Mouse (Mus musculus) stomach, embryonic 16.5 days (tissue): ENCODE data around the gene Trim58. TPM values are rescaled to one million over a fixed set of nuclear protein-coding genes. Genes with fewer than 3 reads are reported as not detected.

Experiments used
- ATAC-seq: fragments of 200-750 bp; cut with Nextera tagmentation; 2 replicates; pipeline ENCODE4 v1.8.0; 2017; ENCODE audit warnings: moderate number of reproducible peaks, moderate TSS enrichment; ENCODE audit not compliant: insufficient read depth, low FRiP score
- H3K27ac ChIP-seq: fragments of 300-500 bp; sonication (generic); 2 replicates; pipeline ENCODE4 v1.5.1; 2014; ENCODE audit warnings: low read length
- H3K27me3 ChIP-seq: fragments of 300-500 bp; sonication (generic); 2 replicates; pipeline ENCODE4 v1.6.1; 2014; ENCODE audit warnings: low read length, control low read depth, mixed read lengths; ENCODE audit not compliant: control insufficient read depth, insufficient read depth
- H3K36me3 ChIP-seq: fragments of 300-500 bp; sonication (generic); 2 replicates; pipeline ENCODE4 v1.6.1; 2014; ENCODE audit warnings: low read length; ENCODE audit not compliant: control insufficient read depth, insufficient read depth
- H3K4me1 ChIP-seq: fragments of 300-500 bp; sonication (generic); 2 replicates; pipeline ENCODE4 v1.6.1; 2014; ENCODE audit warnings: low read length, control low read depth, mixed read lengths; ENCODE audit not compliant: control insufficient read depth, insufficient read depth
- H3K4me2 ChIP-seq: fragments of 300-500 bp; sonication (generic); 2 replicates; pipeline ENCODE4 v1.6.1; 2014; ENCODE audit warnings: low read depth, low read length, mixed read lengths
- H3K4me3 ChIP-seq: fragments of 300-500 bp; sonication (generic); replicated peaks from 2 replicates; pipeline ENCODE4 v1.5.1; 2014; ENCODE audit warnings: mild to moderate bottlenecking, low read length
- H3K9ac ChIP-seq: fragments of 300-500 bp; sonication (generic); 2 replicates; pipeline ENCODE4 v1.6.1; 2014; ENCODE audit warnings: low read length
- H3K9me3 ChIP-seq: fragments of 300-500 bp; sonication (generic); replicated peaks from 2 replicates; pipeline ENCODE4 v1.6.1; 2016; ENCODE audit warnings: low read length, control low read depth; ENCODE audit not compliant: control insufficient read depth
- WGBS: fragments of 180-500 bp; shearing (Covaris S2); extraction: QIAGEN DNeasy Blood & Tissue Kit; methylation state at CpG from one replicate; pipeline ENCODE4 v1.1.7; 2014; 5-methylcytosine and 5-hydroxymethylcytosine counted together
- polyA plus RNA-seq: library from polyadenylated mRNA; unstranded; fragments of >200 nt; fragmentation: Nextera tagmentation; extraction: Ambion mirVana; gene quantifications from 2 replicates; pipeline ENCODE4 v1.2.1, GENCODE M21; 2015

Trim58 gene
- polyA plus RNA-seq, 1 experiment from 2014 or later: 0.67 TPM

DNA sequence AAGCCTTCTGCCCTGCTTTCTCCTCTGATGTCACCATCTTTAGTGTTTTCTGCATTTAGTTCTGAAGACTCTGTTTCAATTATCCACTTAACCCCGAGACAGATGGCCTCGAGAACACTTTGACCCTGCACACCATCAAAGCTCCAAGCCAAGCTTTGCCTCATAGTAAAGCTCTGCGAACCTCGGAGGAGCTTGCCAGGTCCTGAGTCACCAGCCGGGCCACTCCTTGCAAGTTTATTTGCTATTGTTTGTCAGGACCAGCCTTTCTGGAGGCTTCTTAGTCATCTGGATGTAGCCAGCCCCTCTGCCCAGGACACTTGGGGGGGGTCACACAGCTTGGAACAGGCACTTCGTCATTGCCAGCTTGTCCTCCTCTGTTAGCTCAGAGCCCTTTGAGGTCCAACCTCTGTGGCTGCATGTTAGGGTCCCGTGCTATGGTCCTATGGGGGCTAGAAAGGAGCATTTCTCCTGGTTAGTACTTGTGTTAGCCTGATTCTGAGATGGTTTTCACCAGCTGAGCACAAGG lies 2.0 kb upstream of the Trim58 start:
- 44% methylated on average over 7 of the region's 7 CpGs for WGBS

DNA sequence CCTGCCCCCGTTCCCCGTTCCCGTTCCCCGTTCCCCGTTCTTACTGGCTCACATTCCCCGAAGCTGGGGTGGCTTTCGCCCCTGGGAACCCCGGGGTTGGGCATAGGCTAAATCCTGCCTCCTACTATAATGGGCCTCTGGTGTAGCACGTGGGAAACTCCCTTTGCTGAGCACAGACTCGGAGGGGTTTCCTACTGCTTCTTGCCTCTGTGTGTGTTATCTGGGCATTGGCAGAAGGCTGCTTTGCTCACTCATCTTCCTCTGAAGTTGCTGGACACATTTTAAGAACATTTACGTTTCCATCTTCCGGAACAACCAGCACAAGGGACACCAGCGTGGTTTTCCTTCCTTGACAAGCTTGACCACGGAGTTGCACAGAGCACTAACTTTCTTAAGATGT lies 792 bp downstream of the Trim58 start:
- no peak overlapping the region for H3K9ac ChIP-seq
- no peaks in the 10 kb centered on the region for H3K9me3 ChIP-seq
- peak overlapping the region; percentile 56 for H3K4me2 ChIP-seq
- no peak for ATAC-seq
- no peaks in the 10 kb centered on the region for H3K36me3 ChIP-seq
- no peak overlapping the region for H3K27ac ChIP-seq
- H3K4me1 ChIP-seq: peaks cover 6% of the 10 kb centered on the region; the same call in 1 of the 2 replicates
- WGBS: 32% methylated on average over 14 of the region's 14 CpGs
- no peak overlapping the region for H3K4me3 ChIP-seq
- H3K27me3 ChIP-seq: no peaks in the 10 kb centered on the region

More for the DNA sequence above, 2.0 kb upstream of the Trim58 start:
- Histone ChIP-seq H3K4me1 (peaks cover 6% of the 10 kb centered on the region; the same call in 1 of the 2 replicates), H3K27ac (no peak overlapping the region), H3K27me3 (no peaks in the 10 kb centered on the region), H3K9me3 (no peaks in the 10 kb centered on the region), H3K36me3 (no peaks in the 10 kb centered on the region), H3K9ac (no peak overlapping the region), H3K4me2 (no peak overlapping the region), H3K4me3 (no peak overlapping the region)
- ATAC-seq: peak; percentile 11; the same call in 1 of the 2 replicates

DNA sequence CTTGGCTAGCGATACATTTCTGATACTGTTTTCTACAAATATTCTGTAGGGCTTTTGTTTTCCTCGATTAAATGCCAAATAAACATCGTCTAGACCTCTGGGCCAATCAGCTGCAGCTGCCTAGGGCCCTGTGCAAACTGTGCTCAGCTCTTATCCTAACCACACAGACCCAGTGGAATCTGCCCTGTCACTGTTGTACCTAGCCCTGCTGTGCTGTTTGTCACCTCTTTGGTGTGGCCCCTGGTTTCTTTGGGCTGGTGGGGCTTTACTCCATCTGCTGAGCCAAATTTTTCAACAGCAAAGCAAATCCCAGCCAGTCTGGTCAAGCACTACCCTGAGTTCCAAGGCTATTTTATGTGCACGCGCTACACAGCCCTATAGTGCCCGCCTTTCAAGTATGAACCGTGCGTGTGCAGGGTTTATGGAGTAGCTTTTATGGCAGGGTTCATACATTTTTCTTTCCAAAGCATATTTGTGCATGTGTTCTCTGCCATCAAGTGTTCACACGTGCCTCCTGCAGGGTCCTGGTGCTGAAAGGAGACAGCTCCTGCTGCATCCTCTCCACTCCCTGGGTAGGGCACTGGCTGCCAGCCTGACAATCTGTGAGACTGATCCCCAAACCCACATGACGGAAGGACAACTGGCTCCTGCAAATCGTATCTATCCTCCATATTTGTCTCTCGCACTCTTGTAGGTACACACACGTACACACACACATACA lies 1.5 kb downstream of the Trim58 start:
- Histone ChIP-seq H3K27me3 (no peaks in the 10 kb centered on the region), H3K4me3 (no peak overlapping the region), H3K27ac (no peak overlapping the region), H3K9ac (no peak overlapping the region), H3K9me3 (no peaks in the 10 kb centered on the region), H3K4me2 (no peak overlapping the region), H3K36me3 (no peaks in the 10 kb centered on the region), H3K4me1 (peaks cover 6% of the 10 kb centered on the region; the same call in 1 of the 2 replicates)
- WGBS: 81% methylated on average over 13 of the region's 13 CpGs
- ATAC-seq: peak; percentile 72

DNA sequence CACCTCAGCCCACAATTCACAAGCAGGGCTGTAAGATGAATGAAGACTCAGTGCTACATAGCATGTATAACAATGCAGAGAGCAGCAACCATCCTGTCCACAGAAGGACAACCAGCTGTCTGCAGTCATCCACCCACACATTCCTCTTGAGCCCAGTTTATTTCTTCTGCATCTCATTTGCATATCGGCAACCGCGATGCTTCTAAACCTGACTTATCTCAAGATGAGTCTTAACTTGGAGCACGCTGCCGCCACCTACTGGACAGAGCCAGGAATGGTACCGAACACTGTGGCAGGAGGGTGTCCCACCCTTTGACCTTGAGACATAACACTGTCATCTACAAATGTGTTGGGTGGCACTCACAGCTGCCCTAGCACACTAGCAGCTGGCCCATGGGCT lies 3.1 kb downstream of the Trim58 start:
- Histone ChIP-seq H3K9me3 (no peaks in the 10 kb centered on the region), H3K36me3 (no peaks in the 10 kb centered on the region), H3K4me2 (no peak overlapping the region), H3K27me3 (no peaks in the 10 kb centered on the region), H3K4me3 (no peak overlapping the region), H3K27ac (no peak overlapping the region), H3K4me1 (peaks cover 6% of the 10 kb centered on the region; the same call in 1 of the 2 replicates), H3K9ac (no peak overlapping the region)
- 30% methylated on average over 6 of the region's 6 CpGs for WGBS
- no peak for ATAC-seq

DNA sequence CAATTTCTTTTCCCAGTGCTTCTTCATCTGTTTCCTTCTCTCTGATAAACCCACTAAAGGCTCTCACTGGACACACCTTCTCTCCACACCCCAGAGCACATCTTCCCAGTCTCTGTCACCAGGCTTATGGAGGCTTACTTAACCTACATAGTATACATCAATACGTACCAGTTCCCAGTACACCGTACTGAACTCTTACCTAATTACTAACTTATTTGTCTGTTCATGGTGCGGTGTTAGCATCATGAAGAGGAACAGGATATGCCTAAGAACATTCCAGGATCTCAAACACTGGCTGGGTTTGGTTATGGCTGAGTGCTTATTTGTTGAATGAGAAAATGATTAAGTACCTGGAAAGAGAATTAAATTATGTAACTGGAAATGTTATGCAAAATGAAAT lies 14.9 kb downstream of the Trim58 start:
- Histone ChIP-seq H3K9me3 (no peaks in the 10 kb centered on the region), H3K4me2 (no peak overlapping the region)

DNA sequence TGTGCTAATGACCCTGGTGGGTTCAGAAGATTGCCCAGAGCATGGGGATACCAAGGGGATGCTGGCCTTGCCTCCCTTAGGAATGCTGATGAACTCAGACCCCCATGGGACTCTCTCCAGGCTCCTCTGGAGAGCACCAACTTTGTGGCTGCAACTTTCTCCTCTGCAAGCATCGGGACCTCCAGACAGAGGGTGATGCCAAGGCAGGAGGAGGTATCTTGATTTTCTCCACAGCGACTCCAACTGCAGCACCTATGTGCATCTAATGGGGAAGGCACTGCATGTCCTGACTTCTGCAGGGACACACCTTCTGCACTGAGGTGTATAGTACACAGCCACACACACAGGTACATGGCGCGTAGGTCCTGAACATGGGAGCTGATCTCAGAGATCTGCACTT lies 18.3 kb downstream of the Trim58 start, which contains the start of gene Olfr322:
Olfr322 (plus strand) TSS at position 187 of the 400 bp plus-strand sequence.
- no peaks in the 10 kb centered on the region for H3K27me3 ChIP-seq
- no peak within 1 kb of the TSS for H3K27ac ChIP-seq
- no peak within 1 kb of the TSS for H3K9ac ChIP-seq
- no peak for ATAC-seq
- no peaks in the 10 kb centered on the region for H3K9me3 ChIP-seq
- no peaks in the 10 kb centered on the region for H3K4me1 ChIP-seq
- no peaks in the 10 kb centered on the region for H3K36me3 ChIP-seq
- H3K4me2 ChIP-seq: no peak within 1 kb of the TSS
- H3K4me3 ChIP-seq: no peak within 1 kb of the TSS
- 79% methylated on average over 4 of the region's 4 CpGs for WGBS

More for the DNA sequence above, 14.9 kb downstream of the Trim58 start:
- Histone ChIP-seq H3K27ac (no peak overlapping the region), H3K9ac (no peak overlapping the region), H3K36me3 (no peaks in the 10 kb centered on the region), H3K4me1 (no peaks in the 10 kb centered on the region), H3K4me3 (no peak overlapping the region), H3K27me3 (no peaks in the 10 kb centered on the region)
- ATAC-seq: no peak
- WGBS: 86% methylated on average over 3 of the region's 3 CpGs

DNA sequence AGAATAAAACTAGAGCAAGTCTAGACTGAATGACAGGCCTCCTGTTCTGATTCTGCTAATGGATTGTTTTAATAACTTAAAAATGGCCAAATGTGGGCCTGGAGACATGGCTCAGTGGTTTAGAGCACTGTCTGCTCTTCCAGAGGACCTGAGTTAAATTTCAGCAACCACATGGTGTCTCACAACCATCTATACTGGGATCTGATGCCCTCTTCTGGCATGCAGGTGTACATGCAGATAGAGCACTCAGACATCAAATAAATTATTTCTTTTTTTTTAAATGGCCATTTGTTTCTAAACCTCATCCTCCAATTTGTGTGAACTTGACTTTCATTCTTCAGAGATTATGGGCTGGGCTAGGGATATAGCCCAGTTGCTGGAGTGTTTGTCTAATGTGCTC lies 29.0 kb downstream of the Trim58 start:
- no peak overlapping the region for H3K4me3 ChIP-seq
- no peaks in the 10 kb centered on the region for H3K9me3 ChIP-seq
- no peak overlapping the region for H3K27ac ChIP-seq
- no peaks in the 10 kb centered on the region for H3K36me3 ChIP-seq
- no peaks in the 10 kb centered on the region for H3K4me1 ChIP-seq
- H3K9ac ChIP-seq: no peak overlapping the region
- no peaks in the 10 kb centered on the region for H3K27me3 ChIP-seq
- no peak overlapping the region for H3K4me2 ChIP-seq
- no peak for ATAC-seq

DNA sequence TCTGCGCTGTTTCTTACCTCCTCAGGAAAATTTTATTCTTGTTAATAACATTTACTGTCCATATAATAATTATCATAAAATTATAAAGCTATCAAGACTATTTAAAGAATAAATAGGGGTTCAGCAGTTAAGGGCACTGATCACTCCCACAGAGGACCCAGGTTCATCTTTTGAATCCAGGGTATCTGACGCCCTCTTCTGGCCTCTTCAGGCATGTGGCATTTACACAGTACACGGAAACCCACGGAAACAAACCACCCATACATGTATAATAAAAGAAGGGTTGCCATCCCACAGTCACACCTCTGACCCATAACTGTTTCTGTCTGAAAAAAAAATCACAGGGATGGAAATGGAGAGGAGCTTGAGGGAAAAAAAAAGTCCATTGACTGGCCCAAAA lies 31.6 kb downstream of the Trim58 start:
- WGBS: 51% methylated on average over 4 of the region's 4 CpGs
- ATAC-seq: no peak

DNA sequence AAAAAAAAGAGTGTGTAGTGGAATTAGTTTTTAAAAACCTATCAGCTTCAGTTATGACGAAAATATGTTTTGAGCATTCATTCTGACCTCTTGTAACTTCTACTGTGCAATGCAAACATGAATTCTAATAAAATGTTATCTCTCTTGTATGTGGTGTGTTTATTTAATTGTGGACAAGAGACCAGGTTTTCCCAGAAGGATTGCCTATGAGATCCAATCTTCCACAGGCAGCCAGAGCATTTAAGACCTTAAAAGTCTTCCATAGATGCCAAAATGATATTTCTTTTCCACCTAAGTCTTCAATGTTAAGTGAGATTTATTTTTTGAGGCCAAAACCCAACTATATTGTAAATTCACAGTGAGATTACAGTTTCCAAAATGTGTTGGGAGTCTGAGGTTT lies 40.5 kb downstream of the Trim58 start, which contains the start of gene Olfr320:
Olfr320 (plus strand) TSS at position 301 of the 400 bp plus-strand sequence.
- Histone ChIP-seq H3K27me3 (no peaks in the 10 kb centered on the region), H3K4me1 (no peaks in the 10 kb centered on the region), H3K9me3 (no peaks in the 10 kb centered on the region), H3K27ac (no peak within 1 kb of the TSS), H3K4me3 (no peak within 1 kb of the TSS), H3K9ac (no peak within 1 kb of the TSS), H3K4me2 (no peak within 1 kb of the TSS), H3K36me3 (no peaks in the 10 kb centered on the region)
- no peak for ATAC-seq
- 82% methylated on average over 1 of the region's 1 CpGs for WGBS

More for the DNA sequence above, 31.6 kb downstream of the Trim58 start:
- Histone ChIP-seq H3K4me3 (no peak overlapping the region), H3K9me3 (no peaks in the 10 kb centered on the region), H3K9ac (no peak overlapping the region), H3K27me3 (no peaks in the 10 kb centered on the region), H3K27ac (no peak overlapping the region), H3K36me3 (no peaks in the 10 kb centered on the region), H3K4me2 (no peak overlapping the region), H3K4me1 (no peaks in the 10 kb centered on the region)
